Mouse (Mus musculus): ENCODE data around the gene Tfap4.
"Not testable (repeated sequence)": the region's sequence is repeated elsewhere in the genome, so short reads cannot be mapped to it uniquely, and the experiment has no call there.

The Tfap4 gene

DNA sequence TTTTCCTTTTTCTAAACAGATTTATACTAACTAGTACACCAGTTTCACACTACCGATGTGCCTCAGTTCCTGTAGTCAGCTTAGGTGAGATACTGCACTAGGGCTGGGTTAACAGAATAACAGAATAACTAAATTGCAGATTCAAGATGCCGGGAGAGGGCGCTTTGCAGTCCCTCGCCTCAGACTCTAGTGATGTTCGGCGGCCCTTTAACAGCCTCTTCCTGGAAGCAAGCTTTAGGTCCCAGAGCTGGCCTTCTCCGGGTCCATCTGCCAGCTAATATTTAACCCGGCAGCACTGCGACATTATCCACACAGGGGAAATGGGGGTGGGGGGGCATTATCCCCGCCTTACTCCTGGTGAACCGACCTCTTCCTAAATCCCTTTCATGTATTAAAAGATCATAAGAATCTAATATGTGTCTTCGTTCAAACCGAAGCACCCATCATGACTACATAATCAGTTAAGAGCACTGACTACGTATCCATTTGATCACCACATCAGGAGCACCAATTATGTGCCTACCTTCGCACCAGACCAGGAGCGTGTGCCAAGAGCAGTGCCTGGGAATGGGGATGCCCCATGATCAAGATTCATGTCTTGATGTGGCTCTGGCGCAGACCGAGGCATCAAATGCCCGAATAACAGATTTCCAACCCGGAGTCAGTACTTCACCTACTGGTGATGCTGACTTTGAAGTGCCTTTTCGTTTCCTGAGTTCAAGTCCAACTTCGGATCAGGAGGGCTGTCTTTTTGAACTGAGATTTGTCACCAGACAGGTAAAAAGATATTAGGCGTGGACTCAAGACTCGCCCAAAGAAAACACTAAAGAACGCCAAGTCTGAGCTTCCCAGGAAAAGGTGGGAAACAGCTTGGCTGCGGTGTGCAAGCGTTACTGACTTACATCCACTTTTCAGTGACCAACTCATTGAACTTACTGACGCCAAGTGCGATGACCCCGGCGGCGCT lies 33.5 kb upstream of the Tfap4 start:
- no peak for DNase-seq (ENCODE audit: low spot score)

DNA sequence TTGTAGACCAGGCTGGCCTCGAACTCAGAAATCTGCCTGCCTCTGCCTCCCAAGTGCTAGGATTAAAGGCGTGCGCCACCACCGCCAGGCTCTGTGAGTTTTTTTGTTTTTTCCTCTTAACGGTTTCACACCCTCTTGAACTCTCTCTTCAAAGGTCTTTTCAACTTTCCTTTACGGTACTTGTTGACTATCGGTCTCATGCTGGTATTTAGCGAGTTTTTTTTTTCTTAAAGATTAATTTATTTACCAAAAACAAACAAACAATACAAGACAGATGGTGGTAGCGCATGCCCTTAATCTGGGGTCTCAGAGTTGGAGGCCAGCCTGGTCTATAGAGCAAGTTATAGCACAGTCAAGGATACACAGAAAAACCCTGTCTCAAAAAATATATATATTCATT lies 30.6 kb upstream of the Tfap4 start:
- no peak for DNase-seq (ENCODE audit: low spot score)

- DNase-seq (ENCODE audit: low spot score) = no peak
These were observed 28.0 kb upstream of the Tfap4 start for GRCm38 (mm10) chr16:4587516-4588210.

GRCm38 (mm10) chr16:4586531-4587123 lies 27.0 kb upstream of the Tfap4 start:
- peak; percentile 95 for DNase-seq (ENCODE audit: low spot score)

DNA sequence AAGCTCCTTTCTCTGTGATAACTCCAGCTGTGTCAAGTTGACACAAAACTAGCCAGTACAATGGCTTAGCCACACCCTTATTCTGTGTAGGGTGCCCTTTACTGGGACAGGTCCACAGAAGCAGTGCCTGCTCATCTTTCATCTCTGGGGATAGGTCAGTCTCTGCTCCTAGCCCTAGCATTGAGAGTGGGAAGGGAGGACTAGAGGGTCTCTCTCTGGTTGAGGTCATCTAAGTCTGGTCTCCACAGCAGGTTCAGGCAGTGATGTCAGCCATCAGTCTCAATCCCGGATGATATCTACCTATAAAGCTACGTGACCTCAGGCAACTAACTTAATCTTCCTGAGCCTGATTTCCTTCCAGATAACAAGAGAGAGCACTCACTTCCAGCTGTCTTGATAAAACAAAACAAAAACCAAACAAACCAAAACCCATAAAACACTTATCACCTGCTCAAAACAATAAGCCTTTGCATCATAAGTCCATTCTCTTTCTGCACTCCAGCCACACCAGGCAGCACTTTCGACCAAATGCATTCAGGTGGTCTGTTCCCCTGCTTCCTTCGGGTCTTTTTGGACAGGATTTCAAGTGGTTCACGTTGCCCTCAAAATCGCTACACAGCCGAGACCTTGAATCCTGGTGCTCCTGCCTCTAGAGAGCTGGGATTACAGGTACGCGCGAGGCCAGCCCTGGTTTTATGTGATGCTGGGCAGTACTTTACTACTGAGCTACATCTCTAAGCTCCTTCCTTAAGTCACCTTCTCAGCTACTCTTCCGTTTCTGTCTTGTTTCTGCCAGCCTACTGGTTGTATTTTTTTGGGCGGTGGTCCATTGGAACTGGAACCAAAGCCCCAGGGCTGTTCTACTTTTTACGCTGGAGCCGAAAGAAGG lies 26.2 kb upstream of the Tfap4 start:
- DNase-seq (ENCODE audit: low spot score) = no peak

GRCm38 (mm10) chr16:4584438-4584837 lies 24.8 kb upstream of the Tfap4 start:
- no peak for DNase-seq (ENCODE audit: low spot score)

DNA sequence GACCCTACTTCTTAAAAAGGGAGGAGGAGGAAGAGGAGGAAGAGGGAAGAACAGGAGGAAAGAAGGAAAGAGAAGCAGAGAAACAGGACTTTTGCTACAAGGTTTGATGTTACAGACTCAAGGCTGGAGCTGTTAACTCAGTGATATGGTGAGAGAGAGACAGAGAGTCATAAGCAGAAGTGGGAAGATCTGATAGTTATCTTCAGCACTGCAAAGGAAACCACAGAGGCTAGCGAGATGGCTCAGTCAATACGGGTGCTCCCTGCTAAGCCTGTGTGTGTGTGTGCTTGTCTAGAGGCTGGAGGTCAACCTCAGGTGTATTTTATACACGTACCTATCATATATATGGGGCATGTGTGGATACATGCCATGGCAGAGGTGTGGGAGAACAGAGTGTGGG lies 24.2 kb upstream of the Tfap4 start:
- DNase-seq (ENCODE audit: low spot score) = no peak

- not testable (repeated sequence) for DNase-seq (ENCODE audit: low spot score)
These were observed 21.5 kb upstream of the Tfap4 start for GRCm38 (mm10) chr16:4581179-4581578.

GRCm38 (mm10) chr16:4578630-4579029 lies 19.0 kb upstream of the Tfap4 start:
- DNase-seq (ENCODE audit: low spot score) = no peak

DNA sequence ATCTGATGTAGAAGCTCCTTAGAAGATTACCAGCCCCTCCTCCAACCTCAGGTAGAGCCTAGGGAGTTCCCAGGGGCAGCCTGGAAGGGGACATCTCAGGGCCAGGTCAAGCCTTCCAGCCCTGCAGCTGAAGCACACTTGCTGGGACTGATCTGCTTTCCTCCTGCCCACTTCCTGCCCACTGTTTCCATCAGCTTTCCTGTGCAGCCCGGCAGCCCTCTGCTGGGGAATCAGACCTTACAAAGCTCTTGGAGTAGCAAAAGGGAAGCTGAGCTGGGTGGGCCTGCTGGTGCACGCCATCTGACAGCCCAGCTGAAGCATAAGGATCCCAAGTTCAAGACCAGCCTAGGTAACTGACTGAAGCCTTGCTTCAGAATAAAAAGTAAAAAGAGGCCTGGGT lies 17.2 kb upstream of the Tfap4 start:
- DNase-seq (ENCODE audit: low spot score) = no peak

GRCm38 (mm10) chr16:4576038-4576437 lies 16.4 kb upstream of the Tfap4 start:
- no peak for DNase-seq (ENCODE audit: low spot score)

DNA sequence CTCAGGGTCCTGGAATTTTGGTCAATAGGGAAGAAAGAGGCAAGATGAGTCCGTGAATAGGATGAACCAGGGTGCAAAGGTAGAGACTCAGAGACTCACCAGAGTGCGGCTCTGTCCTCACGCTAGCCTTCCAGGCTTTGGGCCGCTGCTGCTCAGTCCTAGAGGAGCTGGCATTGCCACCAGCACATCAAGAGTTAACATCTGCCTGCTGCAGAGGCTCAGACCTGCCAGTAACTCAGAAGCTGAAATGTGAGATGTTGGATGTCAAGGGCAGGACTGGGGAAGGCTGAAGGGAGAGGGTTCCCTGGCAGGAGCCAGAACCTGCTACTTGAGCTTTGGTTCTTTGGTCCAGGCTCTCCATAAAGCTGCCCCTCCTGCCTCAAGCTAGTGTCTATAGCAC lies 11.1 kb upstream of the Tfap4 start:
- DNase-seq (ENCODE audit: low spot score) = no peak

DNA sequence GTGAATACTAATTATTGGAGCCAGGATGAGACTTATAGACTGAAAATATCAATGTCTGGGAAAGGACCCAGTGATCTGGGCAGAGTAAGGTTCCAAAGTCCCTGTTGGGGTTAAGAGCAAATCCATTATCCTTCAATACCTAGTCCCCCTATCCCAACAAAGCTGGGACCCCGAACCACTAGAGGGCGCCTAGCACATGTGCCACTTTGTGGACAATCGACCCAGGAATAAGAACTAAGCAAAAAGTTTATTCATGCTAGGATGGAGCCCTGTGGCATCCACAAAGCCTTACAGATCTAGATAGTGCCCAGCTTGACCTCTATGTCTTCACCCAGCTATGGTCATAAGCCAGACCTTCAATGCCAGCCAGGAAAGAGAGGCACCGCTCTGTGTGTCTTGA lies 8.3 kb upstream of the Tfap4 start:
- peak; percentile 83 for DNase-seq (ENCODE audit: low spot score)

GRCm38 (mm10) chr16:4560145-4560952 lies 695 bp upstream of the Tfap4 start:
- peak; percentile 70 for DNase-seq (ENCODE audit: low spot score)

DNA sequence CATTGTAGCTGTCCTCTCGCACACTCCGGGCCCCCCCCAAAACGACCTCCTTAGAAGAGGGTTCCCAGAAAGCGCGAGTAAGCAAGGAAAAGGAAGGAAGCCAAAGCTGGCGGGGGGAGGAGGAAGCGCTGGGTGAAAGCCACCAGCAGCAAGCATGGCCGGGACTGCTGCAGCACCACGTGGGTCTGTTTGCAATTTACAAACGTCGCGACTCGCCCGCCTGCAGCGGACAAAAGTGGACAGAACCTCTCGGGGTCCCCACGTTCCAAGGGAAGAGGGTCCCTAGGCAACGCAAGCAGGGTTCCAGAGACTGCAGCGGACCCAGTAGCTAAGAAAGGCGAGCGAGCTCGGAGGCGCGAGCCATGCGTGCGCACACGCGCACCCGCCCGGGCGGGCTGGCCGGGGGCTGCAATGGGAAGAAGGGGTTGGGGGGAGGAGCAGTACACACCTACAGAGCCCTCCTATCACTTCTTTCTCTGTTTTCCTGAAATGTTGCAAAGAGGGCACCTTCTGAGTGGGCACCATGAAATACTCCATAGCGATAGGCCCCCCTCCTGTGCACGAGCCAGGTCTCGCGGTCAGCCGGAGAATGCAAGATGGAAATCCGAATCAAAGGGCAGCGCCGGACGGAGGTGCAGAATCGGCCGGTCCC lies 548 bp downstream of the Tfap4 start:
- DNase-seq (ENCODE audit: low spot score) = peak; percentile 51

GRCm38 (mm10) chr16:4558384-4558979 lies 1.2 kb downstream of the Tfap4 start:
- DNase-seq (ENCODE audit: low spot score) = peak; percentile 76

GRCm38 (mm10) chr16:4557949-4558348 lies 1.7 kb downstream of the Tfap4 start:
- peak; percentile 45 for DNase-seq (ENCODE audit: low spot score)

- DNase-seq (ENCODE audit: low spot score) = no peak
These were observed 2.6 kb downstream of the Tfap4 start for GRCm38 (mm10) chr16:4557085-4557484.

- DNase-seq (ENCODE audit: low spot score) = no peak
These were observed 4.1 kb downstream of the Tfap4 start for GRCm38 (mm10) chr16:4555555-4555954.
